Mouse (Mus musculus): ENCODE measurements at regions not wholly inside any gene's neighbourhood (a gene's known extent, or its start where the extent isn't known, plus 50 kb on each side); places are given as distances from the start of the nearest gene placed in this dataset.
A peak's percentile ranks its signal among the peaks of the same experiment; 100 is the strongest.

GRCm38 (mm10) chr5:42578208-42578844 lies 510.6 kb downstream of the Gm16223 start:
- no peak for DNase-seq (ENCODE audit: low spot score)
- Histone ChIP-seq H3K36me3 (ENCODE audit: insufficient read depth, low read length) (no peaks in the 10 kb centered on the region), H3K4me2 (ENCODE audit: low read depth, low read length) (no peak overlapping the region), H3K9ac (replicated peaks; ENCODE audit: low read length) (no peak overlapping the region), H3K4me1 (ENCODE audit: insufficient read depth, low read length) (no peaks in the 10 kb centered on the region), H3K27me3 (ENCODE audit: insufficient read depth, low read length) (no peaks in the 10 kb centered on the region), H3K4me3 (ENCODE audit: low read length) (no peak overlapping the region), H3K9me3 (ENCODE audit: low read length) (no peaks in the 10 kb centered on the region), H3K27ac (no peak overlapping the region)
- TF ChIP-seq CTCF (IDR thresholded peaks at IDR 0.05; ENCODE audit: low read depth) = no peak
- ATAC-seq = no peak
- 73% methylated on average over 5 of the region's 5 CpGs for WGBS

DNA sequence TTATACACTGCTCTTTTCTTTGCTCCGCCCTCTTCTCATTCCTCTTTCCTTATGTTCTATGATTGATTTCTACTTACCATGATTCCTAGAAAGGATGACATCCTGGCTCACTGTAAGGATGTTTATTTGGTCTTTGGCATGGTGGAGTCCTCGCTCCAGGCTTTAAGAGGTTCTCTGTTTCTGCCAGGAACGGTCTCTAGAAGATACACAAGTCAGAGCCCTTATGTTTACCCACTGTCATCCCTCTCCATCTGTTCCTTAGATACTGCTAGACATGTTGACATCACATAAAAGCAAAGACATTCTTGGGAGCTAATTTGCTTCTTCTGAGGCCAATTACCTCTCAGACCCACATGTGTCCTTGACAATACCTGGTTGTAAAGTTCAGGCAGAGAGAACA lies 552.9 kb downstream of the Gm16223 start:
- Histone ChIP-seq H3K4me3 (ENCODE audit: low read length) (no peak overlapping the region), H3K27ac (no peak overlapping the region), H3K36me3 (ENCODE audit: insufficient read depth, low read length) (no peaks in the 10 kb centered on the region), H3K9ac (replicated peaks; ENCODE audit: low read length) (no peak overlapping the region), H3K4me2 (ENCODE audit: low read depth, low read length) (no peak overlapping the region), H3K27me3 (ENCODE audit: insufficient read depth, low read length) (no peaks in the 10 kb centered on the region), H3K9me3 (ENCODE audit: low read length) (no peaks in the 10 kb centered on the region), H3K4me1 (ENCODE audit: insufficient read depth, low read length) (no peaks in the 10 kb centered on the region)
- 89% methylated on average over 3 of the region's 3 CpGs for WGBS
- ATAC-seq (no peak), DNase-seq (ENCODE audit: low spot score) (no peak)
- TF ChIP-seq CTCF (IDR thresholded peaks at IDR 0.05; ENCODE audit: low read depth) = no peak

- H3K4me2 ChIP-seq (ENCODE audit: low read depth, low read length) = no peak overlapping the region
- H3K4me3 ChIP-seq (ENCODE audit: low read length) = no peak overlapping the region
- WGBS = 77% methylated on average over 9 of the region's 9 CpGs
- no peaks in the 10 kb centered on the region for H3K36me3 ChIP-seq (ENCODE audit: insufficient read depth, low read length)
- ATAC-seq = no peak
- no peak for TF ChIP-seq CTCF (IDR thresholded peaks at IDR 0.05; ENCODE audit: low read depth)
- DNase-seq (ENCODE audit: low spot score) = no peak
- no peaks in the 10 kb centered on the region for H3K9me3 ChIP-seq (ENCODE audit: low read length)
- H3K27me3 ChIP-seq (ENCODE audit: insufficient read depth, low read length) = no peaks in the 10 kb centered on the region
- no peak overlapping the region for H3K9ac ChIP-seq (replicated peaks; ENCODE audit: low read length)
- no peak overlapping the region for H3K27ac ChIP-seq
- H3K4me1 ChIP-seq (ENCODE audit: insufficient read depth, low read length) = no peaks in the 10 kb centered on the region
These were observed 568.5 kb downstream of the Gm16223 start for GRCm38 (mm10) chr5:42636162-42636823.

DNA sequence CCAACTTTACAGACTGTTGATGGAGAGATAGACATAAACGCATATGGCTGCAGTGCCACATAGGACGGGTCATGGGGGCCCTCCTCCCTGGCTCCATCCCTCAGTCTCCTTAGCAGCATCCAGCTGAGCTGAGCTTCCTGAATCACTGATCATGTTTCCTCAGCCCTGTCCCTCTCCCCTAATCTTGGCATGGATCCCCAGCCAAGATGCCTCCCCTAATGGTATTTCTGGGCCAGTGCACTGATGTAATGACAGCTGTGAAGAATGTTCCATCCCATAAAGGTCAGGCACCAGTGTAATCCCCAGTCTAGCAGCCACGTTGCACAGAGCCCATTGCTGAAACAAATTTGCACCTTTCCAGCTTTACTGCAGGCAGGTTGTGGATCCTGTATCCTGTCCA lies 576.5 kb upstream of the Cpeb2 start:
- Histone ChIP-seq H3K4me3 (ENCODE audit: low read length) (no peak overlapping the region), H3K9me3 (ENCODE audit: low read length) (no peaks in the 10 kb centered on the region), H3K27me3 (ENCODE audit: insufficient read depth, low read length) (no peaks in the 10 kb centered on the region), H3K9ac (replicated peaks; ENCODE audit: low read length) (no peak overlapping the region), H3K4me2 (ENCODE audit: low read depth, low read length) (no peak overlapping the region), H3K36me3 (ENCODE audit: insufficient read depth, low read length) (no peaks in the 10 kb centered on the region), H3K27ac (no peak overlapping the region), H3K4me1 (ENCODE audit: insufficient read depth, low read length) (no peaks in the 10 kb centered on the region)
- TF ChIP-seq CTCF (IDR thresholded peaks at IDR 0.05; ENCODE audit: low read depth) = no peak
- ATAC-seq (peak; percentile 53; the same call in 1 of the 2 replicates), DNase-seq (ENCODE audit: low spot score) (peak; percentile 29)
- WGBS = 52% methylated on average over 3 of the region's 3 CpGs

DNA sequence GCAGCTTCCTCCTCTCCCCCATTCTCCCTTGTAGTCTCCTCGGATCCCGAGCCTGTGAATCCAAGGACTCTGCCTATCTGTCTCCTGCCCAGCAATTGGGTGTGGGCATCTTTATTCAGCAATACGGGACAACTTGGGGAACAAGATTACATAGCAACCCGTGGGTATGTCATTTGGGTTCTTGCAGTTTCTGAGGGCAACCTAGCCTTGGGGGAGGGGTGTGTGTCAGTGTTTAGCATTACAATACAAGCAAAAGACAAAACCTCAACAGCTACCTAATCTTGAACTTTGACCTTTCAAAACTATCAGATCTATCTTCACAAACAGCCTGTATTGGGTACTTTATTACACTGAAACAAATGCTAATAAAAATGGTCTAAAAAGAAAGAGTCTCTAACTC lies 573.0 kb upstream of the Cpeb2 start:
- Histone ChIP-seq H3K36me3 (ENCODE audit: insufficient read depth, low read length) (no peaks in the 10 kb centered on the region), H3K27ac (no peak overlapping the region), H3K4me1 (ENCODE audit: insufficient read depth, low read length) (no peaks in the 10 kb centered on the region), H3K4me2 (ENCODE audit: low read depth, low read length) (no peak overlapping the region), H3K27me3 (ENCODE audit: insufficient read depth, low read length) (no peaks in the 10 kb centered on the region), H3K4me3 (ENCODE audit: low read length) (no peak overlapping the region), H3K9me3 (ENCODE audit: low read length) (no peaks in the 10 kb centered on the region), H3K9ac (replicated peaks; ENCODE audit: low read length) (no peak overlapping the region)
- DNase-seq (ENCODE audit: low spot score) = no peak
- WGBS = 48% methylated on average over 4 of the region's 4 CpGs
- no peak for ATAC-seq
- TF ChIP-seq CTCF (IDR thresholded peaks at IDR 0.05; ENCODE audit: low read depth) = no peak

DNA sequence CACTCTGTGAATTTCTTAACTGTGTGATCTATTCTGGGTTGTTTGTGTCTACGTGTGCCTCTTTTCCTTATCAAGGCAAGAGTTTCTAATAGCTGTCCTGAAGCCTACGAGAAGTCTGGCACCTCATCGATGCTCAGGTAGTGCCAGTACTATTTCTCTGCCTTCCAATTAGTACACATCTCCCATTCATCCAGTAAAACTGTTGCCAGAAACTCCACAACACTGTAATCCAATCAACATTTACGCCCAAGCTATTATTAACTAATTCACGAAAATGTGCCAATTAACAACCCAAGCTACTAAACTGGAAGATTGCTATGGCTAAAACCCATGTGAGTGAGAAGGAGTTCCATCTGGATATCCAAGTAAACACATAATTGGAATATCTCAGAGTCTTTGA lies 553.4 kb upstream of the Cpeb2 start:
- H3K27ac ChIP-seq = no peak overlapping the region
- H3K4me2 ChIP-seq (ENCODE audit: low read depth, low read length) = no peak overlapping the region
- TF ChIP-seq CTCF (IDR thresholded peaks at IDR 0.05; ENCODE audit: low read depth) = no peak
- H3K4me1 ChIP-seq (ENCODE audit: insufficient read depth, low read length) = no peaks in the 10 kb centered on the region
- no peaks in the 10 kb centered on the region for H3K27me3 ChIP-seq (ENCODE audit: insufficient read depth, low read length)
- ATAC-seq (no peak), DNase-seq (ENCODE audit: low spot score) (no peak)
- no peak overlapping the region for H3K4me3 ChIP-seq (ENCODE audit: low read length)
- WGBS = 82% methylated on average over 5 of the region's 5 CpGs
- no peaks in the 10 kb centered on the region for H3K9me3 ChIP-seq (ENCODE audit: low read length)
- H3K9ac ChIP-seq (replicated peaks; ENCODE audit: low read length) = no peak overlapping the region
- H3K36me3 ChIP-seq (ENCODE audit: insufficient read depth, low read length) = no peaks in the 10 kb centered on the region

GRCm38 (mm10) chr5:42685356-42686057 lies 547.5 kb upstream of the Cpeb2 start:
- ATAC-seq = no peak
- Histone ChIP-seq H3K9me3 (ENCODE audit: low read length) (no peaks in the 10 kb centered on the region), H3K4me2 (ENCODE audit: low read depth, low read length) (no peak overlapping the region), H3K27me3 (ENCODE audit: insufficient read depth, low read length) (no peaks in the 10 kb centered on the region), H3K27ac (no peak overlapping the region), H3K4me3 (ENCODE audit: low read length) (no peak overlapping the region), H3K36me3 (ENCODE audit: insufficient read depth, low read length) (no peaks in the 10 kb centered on the region), H3K4me1 (ENCODE audit: insufficient read depth, low read length) (no peaks in the 10 kb centered on the region), H3K9ac (replicated peaks; ENCODE audit: low read length) (no peak overlapping the region)
- DNase-seq (ENCODE audit: low spot score) = peak; percentile 10
- 65% methylated on average over 5 of the region's 5 CpGs for WGBS
- no peak for TF ChIP-seq CTCF (IDR thresholded peaks at IDR 0.05; ENCODE audit: low read depth)
